ENCODE assay signal across 8 mouse cellular contexts in genomic region chr6:66896921-66897645, GRCm38 (mm10). TPM values are rescaled to one million over a fixed set of nuclear protein-coding genes. Genes with fewer than 3 reads are reported as not detected.
DNase-seq lines count a peak whose midpoint lies in the region; ATAC-seq and TF ChIP-seq lines count a peak whose summit lies in the region.

No protein-coding gene starts in this region.

- intact Hi-C loops in gastrocnemius, adult 2 months (cut with DNase I): loop anchor here (5.0 kb wide), 1 partner anchor 265 kb away; no protein-coding TSS in a partner anchor
- intact Hi-C loops in heart, postnatal 36 days (cut with DNase I): loop anchor here (2.0 to 10.0 kb wide), 7 partner anchors 45 to 372 kb away; partner anchors contain the start of genes Gadd45a and Mad2l1
- intact Hi-C loops in left cerebral cortex, postnatal 25 days (cut with DNase I): loop anchor here (5.0 to 10.0 kb wide), 2 partner anchors 35 to 138 kb away; partner anchors contain the start of gene Gadd45a

- H3K36me3 ChIP-seq in embryonic facial prominence, embryonic 14.5 days (ENCODE audit: control insufficient read depth, insufficient read depth, low read length): no peaks in the 10 kb centered on the region
- no peaks in the 10 kb centered on the region for H3K36me3 ChIP-seq in stomach, postnatal 0 days (ENCODE audit: control insufficient read depth, insufficient read depth, low read length)

- peak overlapping the region; percentile 85 for H3K4me2 ChIP-seq in embryonic facial prominence, embryonic 14.5 days (ENCODE audit: low read depth, low read length)
- peak overlapping the region; percentile 83 for H3K4me2 ChIP-seq in stomach, postnatal 0 days (replicated peaks; ENCODE audit: low read depth)

- WGBS in embryonic facial prominence, embryonic 14.5 days: 2% methylated on average over 25 of the region's 25 CpGs
- WGBS in stomach, postnatal 0 days: 1% methylated on average over 25 of the region's 25 CpGs

- ATAC-seq in embryonic facial prominence, embryonic 14.5 days (ENCODE audit: low read depth): no peak
- ATAC-seq in megakaryocyte progenitor cell, adult 5-6 weeks (replicated peaks; ENCODE audit: poor library complexity): peak; percentile 42
- ATAC-seq in stomach, postnatal 0 days (ENCODE audit: low FRiP score, low TSS enrichment): peak; percentile 29; the same call in 1 of the 2 replicates

- H3K4me3 ChIP-seq in gastrocnemius, adult 2 months: peak overlapping the region; percentile 99
- H3K4me3 ChIP-seq in embryonic facial prominence, embryonic 14.5 days (ENCODE audit: low read depth, low read length): peak overlapping the region; percentile 89
- H3K4me3 ChIP-seq in stomach, postnatal 0 days (ENCODE audit: low read depth, low read length): peak overlapping the region; percentile 91

- no peaks in the 10 kb centered on the region for H3K9me3 ChIP-seq in embryonic facial prominence, embryonic 14.5 days (ENCODE audit: control insufficient read depth, low read length)
- no peaks in the 10 kb centered on the region for H3K9me3 ChIP-seq in stomach, postnatal 0 days (ENCODE audit: control insufficient read depth, low read length)

- peak overlapping the region; percentile 91 for H3K27ac ChIP-seq in gastrocnemius, adult 2 months
- H3K27ac ChIP-seq in embryonic facial prominence, embryonic 14.5 days (replicated peaks; ENCODE audit: low read depth, low read length): peak overlapping the region; percentile 55; the same call in 1 of the 2 replicates
- H3K27ac ChIP-seq in stomach, postnatal 0 days (replicated peaks): peak overlapping the region; percentile 89

- H3K4me1 ChIP-seq in embryonic facial prominence, embryonic 14.5 days (ENCODE audit: control insufficient read depth, insufficient read depth, low read length): peaks cover 7% of the 10 kb centered on the region; the same call in 1 of the 2 replicates
- H3K4me1 ChIP-seq in stomach, postnatal 0 days (replicated peaks; ENCODE audit: control insufficient read depth, insufficient read depth): no peaks in the 10 kb centered on the region

- peak overlapping the region; percentile 85 for H3K9ac ChIP-seq in embryonic facial prominence, embryonic 14.5 days (ENCODE audit: low read depth, low read length)
- peak overlapping the region; percentile 92 for H3K9ac ChIP-seq in stomach, postnatal 0 days (ENCODE audit: low read length)

- TF ChIP-seq EP300 in stomach, postnatal 0 days (optimal IDR thresholded peaks at IDR 0.05): no peak

- peak; percentile 47 for DNase-seq in gastrocnemius, adult 2 months
- no peak for DNase-seq in gastrocnemius, adult 8-10 months (ENCODE audit: low spot score in 2 of 2)
- peak; percentile 25 for DNase-seq in R1 (ENCODE audit: low read depth, low spot score)
- peak; percentile 46 for DNase-seq in embryonic facial prominence, embryonic 14.5 days (ENCODE audit: low spot score)
- DNase-seq in heart, postnatal 36 days: peak; percentile 35 to 53
- peak; percentile 13 to 20 for DNase-seq in left cerebral cortex, postnatal 25 days (ENCODE audit: low spot score in 2 of 2)
- DNase-seq in stomach, postnatal 0 days (ENCODE audit: low spot score): peak; percentile 52

- H3K27me3 ChIP-seq in embryonic facial prominence, embryonic 14.5 days (replicated peaks; ENCODE audit: control insufficient read depth, insufficient read depth, low read length): no peaks in the 10 kb centered on the region
- no peaks in the 10 kb centered on the region for H3K27me3 ChIP-seq in stomach, postnatal 0 days (ENCODE audit: control insufficient read depth, insufficient read depth, low read length)

- no peak for TF ChIP-seq CTCF in gastrocnemius, adult 2 months (IDR thresholded peaks at IDR 0.05)
- TF ChIP-seq CTCF in stomach, postnatal 0 days (IDR thresholded peaks at IDR 0.05; ENCODE audit: low read depth): no peak

RNA-seq across cellular contexts. Expression of gene Gng12, which starts 0.9 kb away (rescaled TPM):
- total RNA-seq in gastrocnemius, adult 2 months (2021): 10 to 100 TPM; 28.0 to 28.9 TPM
- 10 to 100 TPM; 24.1 to 33.9 (median 29.3) TPM for total RNA-seq in gastrocnemius, adult 8-10 months (2022)
- 91.8 and 99.9 TPM in 2 replicates for polyA plus RNA-seq in embryonic facial prominence, embryonic 14.5 days (2014; fragmentation: Nextera tagmentation; extraction: Ambion mirVana)
- 10 to 100 TPM; 37.8 to 44.7 TPM for total RNA-seq in heart, postnatal 36 days (2021)
- total RNA-seq in left cerebral cortex, postnatal 25 days (2021): 10 to 100 TPM; 59.4 to 67.0 TPM
- total RNA-seq in megakaryocyte progenitor cell, adult 5-6 weeks (2015): 190 and 214 TPM in 2 replicates
- total RNA-seq in megakaryocyte progenitor cell, adult 5-6 weeks (2017): 115 and 154 TPM in 2 replicates
- 164 and 166 TPM in 2 replicates for polyA plus RNA-seq in stomach, postnatal 0 days (2015; fragmentation: Nextera tagmentation; extraction: Ambion mirVana)

Comparison
In these comparisons a context has a peak if more than half of its experiments do, and no peak if none do; other contexts are left out.
1. DNase-seq: peak in gastrocnemius, adult 2 months (single experiment), R1 (single experiment), embryonic facial prominence, embryonic 14.5 days (single experiment), heart, postnatal 36 days (2 of 2), left cerebral cortex, postnatal 25 days (2 of 2) and stomach, postnatal 0 days (single experiment); none in gastrocnemius, adult 8-10 months (0 of 2).
2. Peak in every context shown above with its lines, with median percentiles within 50 percentile points of each other: H3K27ac ChIP-seq and H3K4me3 ChIP-seq.